Mouse (Mus musculus) olfactory bulb, adult 2 months (tissue): ENCODE data around the gene Vps50. TPM values are rescaled to one million over a fixed set of nuclear protein-coding genes. Genes with fewer than 3 reads are reported as not detected.
"Not testable (repeated sequence)": the region's sequence is repeated elsewhere in the genome, so short reads cannot be mapped to it uniquely, and the experiment has no call there.

Experiments
- H3K27ac ChIP-seq: fragments of 200-500 bp; 2 replicates; pipeline ENCODE4 v1.5.1; 2012; ENCODE audit warnings: low read depth, low read length; ENCODE audit not compliant: insufficient read depth
- H3K4me1 ChIP-seq: fragments of 200-500 bp; 2 replicates; pipeline ENCODE4 v1.6.1; 2012; ENCODE audit warnings: low read length; ENCODE audit not compliant: control insufficient read depth, insufficient read depth
- H3K4me3 ChIP-seq: fragments of 200-500 bp; 2 replicates; pipeline ENCODE4 v1.5.1; 2012; ENCODE audit warnings: mild to moderate bottlenecking, low read depth, low read length, moderate library complexity; ENCODE audit not compliant: insufficient read depth
- CTCF ChIP-seq: fragments of 200-500 bp; IDR thresholded peaks from 2 replicates; pipeline ENCODE4 v1.5.1; 2012; ENCODE audit warnings: low read depth, mild to moderate bottlenecking, low read length, moderate library complexity; ENCODE audit not compliant: insufficient read depth
- POLR2A ChIP-seq: fragments of 200-500 bp; IDR thresholded peaks from 2 replicates; pipeline ENCODE4 v1.6.1; 2012; ENCODE audit warnings: mild to moderate bottlenecking, low read depth, low read length, moderate library complexity; ENCODE audit not compliant: insufficient read depth
- WGBS: fragments of 180-500 bp; shearing (Covaris S2); methylation state at CpG from one replicate; pipeline ENCODE4 v1.1.7; 2018; 5-methylcytosine and 5-hydroxymethylcytosine counted together
- polyA plus RNA-seq: library from polyadenylated mRNA; stranded (reverse); fragments of >200 nt; gene quantifications from 2 replicates; pipeline ENCODE4 v1.2.4, GENCODE M21; 2012; ENCODE audit warnings: low replicate concordance; ENCODE audit not compliant: missing spikeins, insufficient read depth, insufficient read length

Gene Vps50
- polyA plus RNA-seq, 1 experiment: not detected

GRCm38 (mm10) chr6:3512611-3513010 lies 14.4 kb downstream of the Vps50 start:
- TF ChIP-seq CTCF: no peak
- H3K4me1 ChIP-seq: peaks cover 5% of the 10 kb centered on the region
- 31% methylated on average over 3 of the region's 3 CpGs for WGBS
- no peak overlapping the region for H3K4me3 ChIP-seq
- peak overlapping the region; percentile 40; the same call in 1 of the 2 replicates for H3K27ac ChIP-seq

- no peak overlapping the region for H3K4me3 ChIP-seq
- WGBS: 96% methylated on average over 4 of the region's 4 CpGs
- no peaks in the 10 kb centered on the region for H3K4me1 ChIP-seq
- no peak overlapping the region for H3K27ac ChIP-seq
- TF ChIP-seq CTCF (no peak), POLR2A (no peak)
Observed at GRCm38 (mm10) chr6:3528198-3528597, 30.0 kb downstream of the Vps50 start.

DNA sequence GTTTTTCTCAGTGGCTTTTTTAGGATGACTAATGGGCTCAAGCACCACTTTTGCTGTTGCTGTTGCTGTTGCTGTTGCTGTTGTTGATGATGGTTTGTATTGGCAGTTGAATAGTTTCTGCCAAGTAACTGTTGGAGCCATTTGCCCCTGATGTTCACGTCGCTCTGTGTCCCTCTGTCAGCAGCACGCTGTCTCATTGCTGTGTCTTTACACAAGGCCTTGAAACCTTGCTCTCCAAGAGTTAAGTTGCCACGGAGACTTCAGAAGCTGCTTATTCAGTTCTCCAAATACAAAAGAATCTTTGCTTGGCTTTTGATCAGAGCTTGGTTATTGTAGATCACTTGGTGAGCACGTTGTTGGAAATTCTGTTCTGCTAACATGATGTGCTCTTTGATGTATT lies 33.3 kb downstream of the Vps50 start:
- Histone ChIP-seq H3K4me3 (no peak overlapping the region), H3K4me1 (no peaks in the 10 kb centered on the region), H3K27ac (no peak overlapping the region)
- WGBS: 55% methylated on average over 5 of the region's 5 CpGs
- TF ChIP-seq CTCF (no peak), POLR2A (no peak)

DNA sequence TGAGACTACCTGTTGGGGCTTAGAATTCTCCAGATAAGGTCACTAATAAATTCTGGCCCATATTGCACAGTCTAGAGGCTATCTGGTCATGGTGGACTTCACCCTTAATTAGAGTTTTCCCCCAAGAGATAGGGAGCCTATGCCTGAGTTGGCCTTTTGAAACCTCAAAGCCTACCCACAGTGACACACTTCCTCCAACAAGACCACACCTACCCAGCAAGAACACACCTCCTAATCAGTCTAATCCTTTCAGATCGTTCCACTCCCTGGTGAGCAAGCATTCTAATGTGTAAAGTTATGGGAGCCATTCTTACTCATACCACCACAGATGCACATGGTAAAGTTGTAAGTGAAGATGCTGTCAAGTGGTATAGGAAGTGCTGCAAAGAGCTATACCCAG lies 37.9 kb downstream of the Vps50 start:
- H3K4me3 ChIP-seq: no peak overlapping the region
- 41% methylated on average over 1 of the region's 1 CpGs for WGBS
- H3K4me1 ChIP-seq: no peaks in the 10 kb centered on the region
- no peak for TF ChIP-seq CTCF
- no peak for TF ChIP-seq POLR2A
- no peak overlapping the region for H3K27ac ChIP-seq

GRCm38 (mm10) chr6:3539470-3539869 lies 41.3 kb downstream of the Vps50 start:
- Histone ChIP-seq H3K27ac (no peak overlapping the region), H3K4me3 (no peak overlapping the region), H3K4me1 (no peaks in the 10 kb centered on the region)
- 74% methylated on average over 2 of the region's 2 CpGs for whole genome bisulfite sequencing
- no peak for TF ChIP-seq POLR2A

GRCm38 (mm10) chr6:3543862-3544261 lies 45.7 kb downstream of the Vps50 start:
- Histone ChIP-seq H3K27ac (no peak overlapping the region), H3K4me3 (no peak overlapping the region), H3K4me1 (no peaks in the 10 kb centered on the region)
- TF ChIP-seq POLR2A (no peak), CTCF (no peak)
- WGBS: 94% methylated on average over 4 of the region's 4 CpGs

DNA sequence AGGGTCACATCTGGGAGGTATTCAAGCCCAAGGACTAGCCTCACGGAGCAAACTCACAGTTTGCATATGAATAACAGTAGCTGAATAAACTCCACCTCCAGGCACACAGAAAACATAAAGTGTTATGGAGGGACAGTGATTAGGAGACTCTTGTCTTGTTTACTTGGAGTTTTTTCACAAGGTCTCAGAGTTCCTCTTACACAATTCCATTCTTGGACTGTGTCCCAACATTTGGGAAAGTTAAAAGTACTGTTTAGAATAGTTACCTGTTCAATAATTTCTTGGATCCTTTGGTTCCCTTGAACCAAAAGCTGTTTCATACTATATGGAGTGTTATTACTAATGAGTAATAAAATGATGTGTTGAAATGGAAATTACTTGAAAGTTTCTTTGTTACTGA lies 46.8 kb downstream of the Vps50 start:
- Histone ChIP-seq H3K4me3 (no peak overlapping the region), H3K27ac (no peak overlapping the region), H3K4me1 (no peaks in the 10 kb centered on the region)
- WGBS: 76% methylated on average over 1 of the region's 1 CpGs
- TF ChIP-seq CTCF: no peak
- no peak for TF ChIP-seq POLR2A

DNA sequence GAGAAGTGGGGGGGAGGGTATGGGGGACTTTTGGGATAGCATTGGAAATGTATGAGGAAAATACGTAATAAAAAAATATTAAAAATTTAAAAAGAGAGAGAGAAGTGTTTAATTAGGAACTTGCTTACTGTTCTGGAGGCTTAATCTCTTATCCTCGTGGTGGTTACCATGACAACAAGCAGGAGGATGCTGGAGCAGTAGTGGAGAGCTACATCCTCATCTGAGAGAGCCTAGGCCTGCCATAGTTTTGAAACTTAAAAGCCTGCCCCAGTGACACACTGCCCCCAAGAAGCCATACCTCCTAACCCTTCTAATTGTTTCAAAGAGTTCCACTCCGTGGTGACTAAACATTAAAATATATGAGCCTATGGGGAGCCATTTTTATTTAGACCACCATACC lies 50.8 kb downstream of the Vps50 start:
- WGBS: 69% methylated on average over 3 of the region's 3 CpGs
- H3K4me3 ChIP-seq: no peak overlapping the region
- no peaks in the 10 kb centered on the region for H3K4me1 ChIP-seq
- TF ChIP-seq POLR2A (no peak), CTCF (no peak)
- H3K27ac ChIP-seq: no peak overlapping the region

GRCm38 (mm10) chr6:3549992-3550391 lies 51.8 kb downstream of the Vps50 start:
- TF ChIP-seq CTCF: no peak
- TF ChIP-seq POLR2A: no peak
- WGBS: 98% methylated on average over 1 of the region's 1 CpGs
- H3K4me3 ChIP-seq: no peak overlapping the region
- no peak overlapping the region for H3K27ac ChIP-seq
- no peaks in the 10 kb centered on the region for H3K4me1 ChIP-seq

- H3K4me3 ChIP-seq, H3K4me1 ChIP-seq, H3K27ac ChIP-seq: not testable (repeated sequence)
- WGBS: 91% methylated on average over 9 of the region's 9 CpGs
Observed at GRCm38 (mm10) chr6:3552681-3553080, 54.5 kb downstream of the Vps50 start.
